Mouse (Mus musculus): ENCODE measurements around the gene Csrp1. TPM values are rescaled to one million over a fixed set of nuclear protein-coding genes. Genes with fewer than 3 reads are reported as not detected.
A peak's percentile ranks its signal among the peaks of the same experiment; 100 is the strongest.

The Csrp1 gene
- polyA plus RNA-seq, 1 experiment, result 28.9 TPM

DNA sequence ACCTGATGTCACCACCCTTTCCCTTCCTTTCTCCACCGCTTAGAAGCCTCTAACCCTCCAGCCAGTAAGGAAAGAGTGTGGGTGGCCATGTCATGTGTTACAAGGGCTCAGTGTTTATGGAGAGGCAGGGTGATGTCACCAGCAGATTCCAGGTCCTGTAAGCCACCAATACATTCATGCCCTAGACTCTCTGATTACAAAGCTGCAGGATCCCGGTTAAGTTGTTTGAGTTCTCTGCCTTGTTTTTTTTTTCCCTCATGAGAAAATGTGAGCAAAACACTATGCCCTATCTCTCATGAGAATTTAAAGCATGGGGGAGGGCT lies 44.3 kb downstream of the Csrp1 start:
- no peak overlapping the region for H3K27ac ChIP-seq (ENCODE audit: control insufficient read depth, insufficient read depth, low read depth, low read length)
- no peaks in the 10 kb centered on the region; the same call in 1 of the 2 replicates for H3K4me1 ChIP-seq (ENCODE audit: control insufficient read depth, insufficient read depth, low read length)
- TF ChIP-seq CTCF (IDR thresholded peaks at IDR 0.05; ENCODE audit: control insufficient read depth, insufficient read depth, insufficient replicate concordance, low read depth, low read length) (no peak), POLR2A (IDR thresholded peaks at IDR 0.05; ENCODE audit: control insufficient read depth, low read depth, low read length) (no peak)
- H3K36me3 ChIP-seq (ENCODE audit: control insufficient read depth, insufficient read depth, low read length), result no peaks in the 10 kb centered on the region
- H3K27me3 ChIP-seq (ENCODE audit: control insufficient read depth, insufficient read depth, low read length), result no peaks in the 10 kb centered on the region
- no peak overlapping the region for H3K4me3 ChIP-seq (ENCODE audit: control insufficient read depth, low read depth, low read length)

DNA sequence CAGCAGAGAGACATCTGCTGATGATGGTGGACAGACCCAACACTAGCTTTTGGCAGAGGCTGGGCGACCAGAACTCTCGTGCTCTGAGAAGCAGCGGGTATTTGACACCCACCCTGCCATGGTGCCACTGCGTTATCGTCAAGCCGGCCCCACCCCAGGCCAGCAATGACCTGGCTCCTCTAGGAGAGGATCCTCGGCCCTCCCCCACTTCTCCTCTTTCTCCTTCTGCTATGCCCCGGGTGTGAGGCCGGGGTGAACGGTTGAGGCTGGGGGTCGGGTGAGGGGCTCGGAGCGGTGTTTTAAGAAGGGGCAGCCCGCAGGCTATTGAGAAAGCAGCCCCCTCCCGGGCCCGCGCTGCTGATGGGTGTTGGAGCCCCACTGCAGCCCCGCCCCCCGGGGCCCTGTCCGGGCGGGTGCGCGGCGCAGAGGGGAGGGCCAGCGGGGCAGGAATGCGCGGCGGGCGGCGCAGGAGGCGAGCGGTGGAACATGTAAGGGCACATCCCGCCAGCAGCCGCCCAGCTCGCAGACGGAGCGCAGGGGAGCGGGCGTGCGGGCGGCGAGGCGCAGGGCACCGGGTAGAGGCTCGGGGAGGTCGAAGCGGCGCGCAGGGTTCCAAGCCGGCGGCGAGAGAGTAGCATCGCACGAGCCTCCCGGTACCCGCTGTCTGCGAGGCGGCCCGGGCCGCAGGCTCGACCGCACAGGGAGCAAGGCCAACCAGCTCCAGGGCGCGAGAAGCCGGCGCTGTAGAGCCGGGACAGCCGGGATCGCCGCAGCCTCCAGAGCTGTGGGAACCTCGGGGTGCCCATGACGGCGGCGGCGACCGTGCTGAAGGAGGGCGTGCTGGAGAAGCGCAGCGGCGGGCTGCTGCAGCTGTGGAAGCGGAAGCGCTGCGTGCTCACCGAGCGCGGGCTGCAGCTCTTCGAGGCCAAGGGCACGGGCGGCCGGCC lies 46.1 kb downstream of the Csrp1 start, which contains the start of gene Phlda3:
Gene Phlda3, plus strand, starts transcription at position 475 of the 947 bp plus-strand sequence.
- Histone ChIP-seq H3K27me3 (ENCODE audit: control insufficient read depth, insufficient read depth, low read length) (no peaks in the 10 kb centered on the region), H3K36me3 (ENCODE audit: control insufficient read depth, insufficient read depth, low read length) (no peaks in the 10 kb centered on the region), H3K4me3 (ENCODE audit: control insufficient read depth, low read depth, low read length) (peak within 1 kb of the TSS; percentile 83), H3K4me1 (ENCODE audit: control insufficient read depth, insufficient read depth, low read length) (no peaks in the 10 kb centered on the region; the same call in 1 of the 2 replicates), H3K27ac (ENCODE audit: control insufficient read depth, insufficient read depth, low read depth, low read length) (peak within 1 kb of the TSS; percentile 56)
- TF ChIP-seq POLR2A (IDR thresholded peaks at IDR 0.05; ENCODE audit: control insufficient read depth, low read depth, low read length) (peak; percentile 50), CTCF (IDR thresholded peaks at IDR 0.05; ENCODE audit: control insufficient read depth, insufficient read depth, insufficient replicate concordance, low read depth, low read length) (no peak)

DNA sequence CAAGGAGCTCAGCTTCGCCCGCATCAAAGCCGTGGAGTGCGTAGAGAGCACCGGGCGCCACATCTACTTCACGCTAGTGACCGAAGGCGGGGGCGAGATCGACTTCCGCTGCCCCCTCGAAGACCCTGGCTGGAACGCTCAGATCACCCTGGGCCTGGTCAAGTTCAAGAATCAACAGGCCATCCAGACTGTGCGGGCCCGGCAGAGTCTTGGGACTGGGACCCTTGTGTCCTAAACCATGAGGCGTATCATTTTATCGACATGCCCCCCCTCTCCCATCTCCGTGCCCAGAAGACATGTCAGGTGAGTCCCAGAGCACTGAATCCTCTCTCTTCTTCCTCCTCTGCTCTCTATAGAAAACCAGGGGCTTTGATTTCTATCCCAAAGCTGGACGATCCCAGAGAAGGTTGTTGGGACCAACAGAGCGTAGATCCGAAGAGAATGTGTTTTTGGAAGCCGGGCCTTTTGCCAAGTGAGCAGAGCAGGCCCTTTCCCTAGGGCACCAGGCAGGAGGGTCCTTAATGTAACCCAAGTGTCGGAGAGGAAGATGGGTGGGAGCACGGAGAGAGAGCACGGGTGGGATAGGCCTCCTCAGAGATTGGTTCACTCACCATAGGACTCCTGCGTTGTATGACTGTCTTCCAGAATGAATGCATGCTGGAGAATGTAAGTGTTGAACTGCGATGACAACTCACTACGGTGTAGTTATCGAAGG lies 46.9 kb downstream of the Csrp1 start:
- Histone ChIP-seq H3K4me1 (ENCODE audit: control insufficient read depth, insufficient read depth, low read length) (no peaks in the 10 kb centered on the region; the same call in 1 of the 2 replicates), H3K27me3 (ENCODE audit: control insufficient read depth, insufficient read depth, low read length) (no peaks in the 10 kb centered on the region), H3K36me3 (ENCODE audit: control insufficient read depth, insufficient read depth, low read length) (no peaks in the 10 kb centered on the region), H3K27ac (ENCODE audit: control insufficient read depth, insufficient read depth, low read depth, low read length) (no peak overlapping the region), H3K4me3 (ENCODE audit: control insufficient read depth, low read depth, low read length) (peak overlapping the region; percentile 83)
- TF ChIP-seq POLR2A (IDR thresholded peaks at IDR 0.05; ENCODE audit: control insufficient read depth, low read depth, low read length) (no peak), CTCF (IDR thresholded peaks at IDR 0.05; ENCODE audit: control insufficient read depth, insufficient read depth, insufficient replicate concordance, low read depth, low read length) (no peak)

DNA sequence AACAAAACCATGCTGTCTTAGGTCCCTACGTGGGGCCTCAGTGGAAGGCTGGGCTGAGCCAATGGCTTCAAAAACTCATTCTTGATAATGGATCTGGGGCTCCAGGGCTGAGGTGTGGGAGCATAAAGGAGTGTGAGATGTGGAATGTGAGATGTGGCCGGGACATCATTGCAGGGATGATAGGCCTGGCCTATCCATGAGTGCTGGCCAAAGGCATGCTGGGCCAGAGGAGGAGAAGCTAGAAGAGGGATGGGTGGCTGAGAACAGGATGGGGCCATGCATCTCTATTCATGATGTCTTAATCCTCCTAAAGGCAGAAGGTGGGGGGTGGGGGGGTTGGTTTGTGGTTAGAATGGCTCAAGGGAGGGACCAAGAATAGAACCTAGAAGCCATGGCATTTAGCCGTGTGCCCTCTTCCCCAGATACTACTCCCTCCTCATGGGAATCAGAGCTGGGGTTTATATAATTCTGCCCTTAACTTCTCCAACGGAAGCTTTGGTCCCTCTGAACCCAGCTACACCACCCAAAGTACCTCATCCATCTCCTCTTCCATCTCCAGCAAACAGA lies 47.5 kb downstream of the Csrp1 start:
- peak overlapping the region; percentile 83; the same call in 1 of the 2 replicates for H3K4me3 ChIP-seq (ENCODE audit: control insufficient read depth, low read depth, low read length)
- H3K4me1 ChIP-seq (ENCODE audit: control insufficient read depth, insufficient read depth, low read length), result no peaks in the 10 kb centered on the region; the same call in 1 of the 2 replicates
- no peaks in the 10 kb centered on the region for H3K36me3 ChIP-seq (ENCODE audit: control insufficient read depth, insufficient read depth, low read length)
- H3K27ac ChIP-seq (ENCODE audit: control insufficient read depth, insufficient read depth, low read depth, low read length), result no peak overlapping the region
- TF ChIP-seq CTCF (IDR thresholded peaks at IDR 0.05; ENCODE audit: control insufficient read depth, insufficient read depth, insufficient replicate concordance, low read depth, low read length) (no peak), POLR2A (IDR thresholded peaks at IDR 0.05; ENCODE audit: control insufficient read depth, low read depth, low read length) (no peak)
- no peaks in the 10 kb centered on the region for H3K27me3 ChIP-seq (ENCODE audit: control insufficient read depth, insufficient read depth, low read length)

DNA sequence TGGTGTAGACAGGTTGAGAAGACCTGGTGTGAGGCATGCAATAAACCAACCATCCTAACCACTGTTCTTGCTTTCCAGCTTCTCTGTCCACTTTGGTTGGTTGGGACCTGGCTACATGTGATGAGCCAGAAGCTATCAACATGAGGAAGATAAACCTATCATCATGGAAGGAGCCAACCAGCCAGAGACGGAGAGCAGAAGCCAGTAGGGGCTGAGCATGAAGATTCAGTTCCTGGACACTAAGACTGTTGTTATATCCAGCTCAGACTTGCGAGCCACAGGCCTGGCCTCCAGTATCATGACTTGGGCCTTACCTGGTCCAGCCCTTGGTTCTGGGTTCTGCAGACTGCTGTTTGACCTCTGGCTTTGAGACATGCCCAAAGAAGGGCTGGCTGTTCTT lies 48.5 kb downstream of the Csrp1 start:
- no peaks in the 10 kb centered on the region for H3K27me3 ChIP-seq (ENCODE audit: control insufficient read depth, insufficient read depth, low read length)
- no peak overlapping the region for H3K27ac ChIP-seq (ENCODE audit: control insufficient read depth, insufficient read depth, low read depth, low read length)
- TF ChIP-seq POLR2A (IDR thresholded peaks at IDR 0.05; ENCODE audit: control insufficient read depth, low read depth, low read length) (no peak), CTCF (IDR thresholded peaks at IDR 0.05; ENCODE audit: control insufficient read depth, insufficient read depth, insufficient replicate concordance, low read depth, low read length) (no peak)
- H3K4me1 ChIP-seq (ENCODE audit: control insufficient read depth, insufficient read depth, low read length), result no peaks in the 10 kb centered on the region; the same call in 1 of the 2 replicates
- H3K4me3 ChIP-seq (ENCODE audit: control insufficient read depth, low read depth, low read length), result no peak overlapping the region
- H3K36me3 ChIP-seq (ENCODE audit: control insufficient read depth, insufficient read depth, low read length), result no peaks in the 10 kb centered on the region

DNA sequence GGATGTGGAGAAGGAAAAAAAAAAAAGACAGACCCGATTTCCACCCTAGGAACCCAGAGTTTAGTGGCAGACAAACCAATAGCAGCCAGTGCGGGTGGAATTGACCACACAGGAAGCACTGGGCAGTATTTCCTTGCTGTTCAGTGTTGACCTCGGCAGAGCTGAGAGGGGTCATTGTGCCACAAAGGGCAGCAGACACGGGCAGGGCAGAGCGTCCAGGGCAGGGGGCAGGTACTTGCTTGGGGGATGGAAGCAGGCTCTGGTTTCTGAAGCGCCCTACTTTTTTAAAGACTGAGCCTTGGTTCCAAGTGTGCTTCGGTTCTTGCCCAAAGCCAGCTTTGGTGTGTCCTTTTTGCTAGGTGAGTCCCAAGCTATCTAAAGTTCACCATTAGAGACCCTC lies 50.4 kb downstream of the Csrp1 start:
- Histone ChIP-seq H3K4me3 (ENCODE audit: control insufficient read depth, low read depth, low read length) (no peak overlapping the region), H3K27ac (ENCODE audit: control insufficient read depth, insufficient read depth, low read depth, low read length) (no peak overlapping the region), H3K36me3 (ENCODE audit: control insufficient read depth, insufficient read depth, low read length) (no peaks in the 10 kb centered on the region), H3K27me3 (ENCODE audit: control insufficient read depth, insufficient read depth, low read length) (no peaks in the 10 kb centered on the region), H3K4me1 (ENCODE audit: control insufficient read depth, insufficient read depth, low read length) (no peaks in the 10 kb centered on the region; the same call in 1 of the 2 replicates)
- TF ChIP-seq POLR2A (IDR thresholded peaks at IDR 0.05; ENCODE audit: control insufficient read depth, low read depth, low read length) (no peak), CTCF (IDR thresholded peaks at IDR 0.05; ENCODE audit: control insufficient read depth, insufficient read depth, insufficient replicate concordance, low read depth, low read length) (no peak)

All from testis, adult 2 months (tissue).